Mouse (Mus musculus) bone marrow, adult 2 months (tissue): ENCODE results near the gene Hist2h3c2.

Experiments
- CTCF ChIP-seq: fragments of 200-500 bp; IDR thresholded peaks from 2 replicates; pipeline ENCODE4 v1.5.1; 2011; ENCODE audit warnings: low read length, control low read depth; ENCODE audit not compliant: control insufficient read depth, insufficient read depth
- POLR2A ChIP-seq: fragments of 200-500 bp; IDR thresholded peaks from 2 replicates; pipeline ENCODE4 v1.6.1; 2011; ENCODE audit warnings: low read depth, mild to moderate bottlenecking, control low read depth, low read length, borderline replicate concordance; ENCODE audit not compliant: control insufficient read depth

GRCm38 (mm10) chr3:96237335-96237903 lies 1.5 kb downstream of the Hist2h3c2 start:
- TF ChIP-seq CTCF, result no peak
- no peak for TF ChIP-seq POLR2A
